In genomic region chr2:25098956-25099355, GRCm38 (mm10) we compare ENCODE assay signal across 9 mouse cellular contexts. TPM values are rescaled to one million over a fixed set of nuclear protein-coding genes. Genes with fewer than 3 reads are reported as not detected.
DNase-seq lines count a peak whose midpoint lies in the region; ATAC-seq and TF ChIP-seq lines count a peak whose summit lies in the region.
"Had no signal": no experiment of that assay in that cellular context is flagged by ENCODE, and none has a peak within 500 bp of the region (broad histone marks: within the 10 kb centered on the region; RNA-seq: fewer than 3 reads in every experiment).

No protein-coding gene starts in this region.

- 51% methylated on average over 5 of the region's 5 CpGs for WGBS in embryonic facial prominence, embryonic 11.5 days
- WGBS in hindbrain, embryonic 14.5 days: 33% methylated on average over 5 of the region's 5 CpGs
- 40% methylated on average over 5 of the region's 5 CpGs for WGBS in lung, postnatal 0 days

- no peak for TF ChIP-seq POLR2A in CH12.LX (IDR thresholded peaks at IDR 0.05; ENCODE audit: low read depth, low read length)

- H3K27me3 ChIP-seq in CH12.LX (replicated peaks): no peaks in the 10 kb centered on the region
- H3K27me3 ChIP-seq in embryonic facial prominence, embryonic 11.5 days (ENCODE audit: control insufficient read depth, insufficient read depth, low read length): no peaks in the 10 kb centered on the region
- peaks cover 3% of the 10 kb centered on the region for H3K27me3 ChIP-seq in hindbrain, embryonic 14.5 days (ENCODE audit: control insufficient read depth, insufficient read depth, low read length)
- H3K27me3 ChIP-seq in lung, postnatal 0 days (replicated peaks; ENCODE audit: insufficient read depth, low read length): no peaks in the 10 kb centered on the region

- H3K27ac ChIP-seq in CH12.LX (ENCODE audit: insufficient read depth, low read depth): no peak overlapping the region
- H3K27ac ChIP-seq in embryonic facial prominence, embryonic 11.5 days (replicated peaks; ENCODE audit: low read depth, low read length): no peak overlapping the region
- H3K27ac ChIP-seq in hindbrain, embryonic 14.5 days: no peak overlapping the region; the same call in 1 of the 2 replicates
- H3K27ac ChIP-seq in lung, postnatal 0 days (ENCODE audit: low read length): no peak overlapping the region
- H3K27ac ChIP-seq: limb, embryonic 15.5 days had no signal

- in situ Hi-C loops in CH12.LX (cut with MboI; ENCODE audit: low pct_ligation_motif_present, low pct_unique_long_range_greater_than_20kb, low sequenced_read_pairs): loop anchor here (5.0 kb wide), 1 partner anchor 63 kb away; no protein-coding TSS in a partner anchor

- dilution Hi-C loops in CH12.LX (cut with MboI; ENCODE audit: extremely low pct_ligation_motif_present, extremely low pct_unique_long_range_greater_than_20kb, low sequenced_read_pairs): no loop called here

- TF ChIP-seq EP300 in CH12.LX (IDR thresholded peaks at IDR 0.05; ENCODE audit: low read length): no peak
- no peak for TF ChIP-seq EP300 in lung, postnatal 0 days (IDR thresholded peaks at IDR 0.05)

- no peak overlapping the region for H3K4me2 ChIP-seq in CH12.LX (ENCODE audit: insufficient read depth, low read depth, poor library complexity, severe bottlenecking)
- no peak overlapping the region for H3K4me2 ChIP-seq in embryonic facial prominence, embryonic 11.5 days (ENCODE audit: low read depth, low read length)
- no peak overlapping the region for H3K4me2 ChIP-seq in hindbrain, embryonic 14.5 days (replicated peaks)
- no peak overlapping the region for H3K4me2 ChIP-seq in lung, postnatal 0 days (replicated peaks; ENCODE audit: low read depth, low read length)
- H3K4me2 ChIP-seq: limb, embryonic 15.5 days had no signal

- peak in 1 of 2 experiments; percentile 50; a peak in 2 of 4 replicates for TF ChIP-seq CTCF in CH12.LX (conservative IDR thresholded peaks at IDR 0.05 in 1 of 2, IDR thresholded peaks at IDR 0.05 in 1 of 2; ENCODE audit: low read depth in 2 of 2, low read length in 2 of 2)
- TF ChIP-seq CTCF in lung, postnatal 0 days (IDR thresholded peaks at IDR 0.05): peak; percentile 72

- peaks cover 9 to 36% of the 10 kb centered on the region in 2 experiments for H3K4me1 ChIP-seq in CH12.LX (ENCODE audit: control insufficient read depth in 1 of 2, insufficient read depth in 2 of 2)
- H3K4me1 ChIP-seq in embryonic facial prominence, embryonic 11.5 days (ENCODE audit: control insufficient read depth, insufficient read depth, low read length): 0 out of 2 replicates have a peak, but pooled peaks cover 2% of the 10 kb centered on the region
- peaks cover 12% of the 10 kb centered on the region; the same call in 1 of the 2 replicates for H3K4me1 ChIP-seq in hindbrain, embryonic 14.5 days (replicated peaks; ENCODE audit: control insufficient read depth, insufficient read depth, low read length)
- H3K4me1 ChIP-seq in lung, postnatal 0 days (ENCODE audit: insufficient read depth, low read depth, low read length): no peaks in the 10 kb centered on the region

- no peaks in the 10 kb centered on the region for H3K9me3 ChIP-seq in CH12.LX (replicated peaks; ENCODE audit: low read length)
- no peaks in the 10 kb centered on the region for H3K9me3 ChIP-seq in embryonic facial prominence, embryonic 11.5 days (replicated peaks; ENCODE audit: control insufficient read depth, low read length)
- no peaks in the 10 kb centered on the region for H3K9me3 ChIP-seq in hindbrain, embryonic 14.5 days (ENCODE audit: control insufficient read depth, low read length)
- H3K9me3 ChIP-seq in lung, postnatal 0 days (ENCODE audit: low read length): no peaks in the 10 kb centered on the region
- H3K9me3 ChIP-seq: limb, embryonic 15.5 days had no signal

- no peak overlapping the region for H3K9ac ChIP-seq in CH12.LX (ENCODE audit: insufficient read depth, low read depth)
- no peak overlapping the region for H3K9ac ChIP-seq in embryonic facial prominence, embryonic 11.5 days (replicated peaks; ENCODE audit: low read length)
- no peak overlapping the region for H3K9ac ChIP-seq in hindbrain, embryonic 14.5 days
- no peak overlapping the region for H3K9ac ChIP-seq in lung, postnatal 0 days (replicated peaks; ENCODE audit: low read depth)
- H3K9ac ChIP-seq: limb, embryonic 15.5 days had no signal

- H3K36me3 ChIP-seq in CH12.LX (replicated peaks in 1 of 2; ENCODE audit: control insufficient read depth in 1 of 2, insufficient read depth in 1 of 2, low read length in 1 of 2): peaks cover 0 to 6% of the 10 kb centered on the region in 2 experiments
- H3K36me3 ChIP-seq in embryonic facial prominence, embryonic 11.5 days (replicated peaks; ENCODE audit: control insufficient read depth, insufficient read depth, low read depth, low read length): no peaks in the 10 kb centered on the region
- no peaks in the 10 kb centered on the region for H3K36me3 ChIP-seq in hindbrain, embryonic 14.5 days (replicated peaks; ENCODE audit: control insufficient read depth, insufficient read depth)
- no peaks in the 10 kb centered on the region for H3K36me3 ChIP-seq in lung, postnatal 0 days (ENCODE audit: insufficient read depth, low read length)
- H3K36me3 ChIP-seq: limb, embryonic 15.5 days had no signal

- TF ChIP-seq RAD21 in CH12.LX (IDR thresholded peaks at IDR 0.05; ENCODE audit: low read depth, low read length): peak; percentile 44

- H3K4me3 ChIP-seq in CH12.LX (replicated peaks in 1 of 3; ENCODE audit: low read depth in 2 of 3, low read length in 2 of 3, poor library complexity in 1 of 3): no peak overlapping the region
- no peak overlapping the region for H3K4me3 ChIP-seq in embryonic facial prominence, embryonic 11.5 days (ENCODE audit: low read depth, low read length)
- no peak overlapping the region for H3K4me3 ChIP-seq in hindbrain, embryonic 14.5 days (replicated peaks; ENCODE audit: low read length)
- no peak overlapping the region for H3K4me3 ChIP-seq in lung, postnatal 0 days (ENCODE audit: low read depth, low read length)
- H3K4me3 ChIP-seq: limb, embryonic 15.5 days had no signal

- H3K79me2 ChIP-seq in CH12.LX (replicated peaks; ENCODE audit: control insufficient read depth, extremely low read depth, insufficient read depth, poor library complexity, severe bottlenecking): no peaks in the 10 kb centered on the region

- peak; percentile 47 to 62 for DNase-seq in cerebellum, postnatal 10 days
- no peak for DNase-seq in CH12.LX (ENCODE audit: extremely low read depth)
- peak; percentile 17 for DNase-seq in embryonic facial prominence, embryonic 11.5 days (ENCODE audit: low spot score)
- peak; percentile 57 for DNase-seq in hindbrain, embryonic 14.5 days (ENCODE audit: low spot score)
- peak; percentile 73 for DNase-seq in lung, postnatal 0 days (ENCODE audit: low spot score)
- DNase-seq in retina, postnatal 1 day: peak; percentile 85
- no peak for DNase-seq in cerebellum, postnatal 36 days

- no peak for ATAC-seq in cerebellum, adult (ENCODE audit: insufficient number of reproducible peaks, low FRiP score, low TSS enrichment)
- 0 out of 2 replicates have a peak, but pooled peaks have one; percentile 19 for ATAC-seq in embryonic facial prominence, embryonic 11.5 days (replicated peaks; ENCODE audit: insufficient number of reproducible peaks, low FRiP score, low TSS enrichment, low read depth)
- ATAC-seq in hindbrain, embryonic 14.5 days (ENCODE audit: low FRiP score): peak; percentile 66; the same call in 1 of the 2 replicates
- ATAC-seq in lung, postnatal 0 days: peak; percentile 62

TF ChIP-seq in CH12.LX, 34 proteins besides CTCF, POLR2A, EP300 and RAD21:
- TF ChIP-seq IRF4 (IDR thresholded peaks at IDR 0.05; ENCODE audit: low read depth, low read length) (no peak), SMC3 (IDR thresholded peaks at IDR 0.05; ENCODE audit: low read depth, low read length) (peak; percentile 28; the same call in 1 of the 2 replicates)

RNA-seq across cellular contexts. Expression of gene Noxa1, which starts 4.0 kb away (rescaled TPM):
- total RNA-seq in CH12.LX (2012; rRNA removed) (4.6 and 5.0 TPM in 2 replicates), CH12.LX (2014; rRNA removed) (6.1 and 6.4 TPM in 2 replicates)
- 4.0 and 6.3 TPM in 2 replicates for polyA plus RNA-seq in CH12.LX (2012; ENCODE audit: insufficient read length, low read depth)
- 0.13 TPM in 1 of 2 replicates, not detected in the other for polyA plus RNA-seq in embryonic facial prominence, embryonic 11.5 days (2014; fragmentation: Nextera tagmentation; extraction: Ambion mirVana)
- not detected in 2 replicates for polyA plus RNA-seq in hindbrain, embryonic 14.5 days (2014; fragmentation: Nextera tagmentation; extraction: Ambion mirVana)
- 11.9 and 14.6 TPM in 2 replicates for polyA plus RNA-seq in lung, postnatal 0 days (2015; fragmentation: Nextera tagmentation; extraction: Ambion mirVana)

RNA-seq across cellular contexts. Expression of gene Entpd8, which starts 18.9 kb away (rescaled TPM):
- total RNA-seq in CH12.LX (2012; rRNA removed) (not detected in 2 replicates), CH12.LX (2014; rRNA removed) (not detected in 2 replicates)
- polyA plus RNA-seq in CH12.LX (2012; ENCODE audit: insufficient read length, low read depth): not detected in 2 replicates
- not detected in 2 replicates for polyA plus RNA-seq in embryonic facial prominence, embryonic 11.5 days (2014; fragmentation: Nextera tagmentation; extraction: Ambion mirVana)
- polyA plus RNA-seq in hindbrain, embryonic 14.5 days (2014; fragmentation: Nextera tagmentation; extraction: Ambion mirVana): 0.21 TPM in 1 of 2 replicates, not detected in the other
- polyA plus RNA-seq in lung, postnatal 0 days (2015; fragmentation: Nextera tagmentation; extraction: Ambion mirVana): 3.0 and 3.4 TPM in 2 replicates
- polyA plus RNA-seq: limb, embryonic 15.5 days had no signal

RNA-seq across cellular contexts. Expression of gene Nsmf, which starts 44.8 kb away (rescaled TPM):
- total RNA-seq in CH12.LX (2012; rRNA removed) (11.4 and 11.7 TPM in 2 replicates), CH12.LX (2014; rRNA removed) (11.6 and 18.5 TPM in 2 replicates)
- polyA plus RNA-seq in CH12.LX (2012; ENCODE audit: insufficient read length, low read depth): 12.0 and 12.9 TPM in 2 replicates
- polyA plus RNA-seq in embryonic facial prominence, embryonic 11.5 days (2014; fragmentation: Nextera tagmentation; extraction: Ambion mirVana): 29.5 and 36.2 TPM in 2 replicates
- 117 and 126 TPM in 2 replicates for polyA plus RNA-seq in hindbrain, embryonic 14.5 days (2014; fragmentation: Nextera tagmentation; extraction: Ambion mirVana)
- polyA plus RNA-seq in lung, postnatal 0 days (2015; fragmentation: Nextera tagmentation; extraction: Ambion mirVana): 49.3 and 50.2 TPM in 2 replicates

Comparison
In these comparisons a context has a peak if more than half of its experiments do, and no peak if none do; other contexts are left out.
1. DNase-seq: peak in cerebellum, postnatal 10 days (2 of 2), embryonic facial prominence, embryonic 11.5 days (single experiment), hindbrain, embryonic 14.5 days (single experiment), lung, postnatal 0 days (single experiment) and retina, postnatal 1 day (single experiment); none in CH12.LX (single experiment) and cerebellum, postnatal 36 days (0 of 2).